Mouse (Mus musculus) kidney, adult 2 months (tissue): ENCODE measurements at regions not wholly inside any gene's neighbourhood (a gene's known extent, or its start where the extent isn't known, plus 50 kb on each side); places are given as distances from the start of the nearest gene placed in this dataset.

ENCODE experiments used
- CTCF ChIP-seq: fragments of 200-500 bp; conservative IDR thresholded peaks from 2 replicates; pipeline ENCODE4 v1.5.1; 2011; ENCODE audit warnings: low read depth, mild to moderate bottlenecking, control low read depth, low read length, moderate library complexity, mixed read lengths; ENCODE audit not compliant: insufficient read depth, insufficient read length
- POLR2A ChIP-seq: fragments of 200-500 bp; IDR thresholded peaks from one replicate; pipeline ENCODE4 v1.6.1; 2011; ENCODE audit warnings: low read depth, low read length, control low read depth

DNA sequence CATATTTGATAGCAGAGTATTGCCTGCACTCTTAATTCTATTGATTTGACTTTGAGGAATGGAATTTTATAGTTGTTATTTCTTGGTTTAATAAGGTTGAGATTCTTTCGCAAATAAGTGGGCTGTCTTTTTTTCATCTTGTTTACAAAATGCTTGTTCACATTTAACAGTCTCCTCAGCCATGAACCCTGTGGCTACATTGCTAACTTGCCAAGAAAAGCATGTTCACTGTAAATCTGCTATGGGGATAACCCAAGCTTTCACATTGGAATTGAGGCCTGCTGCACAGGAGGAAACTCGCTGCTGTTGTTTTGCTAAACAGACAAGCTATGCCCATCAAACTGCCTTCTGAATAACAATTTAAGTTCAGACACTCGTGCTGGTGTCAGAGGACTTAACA is 564.6 kb upstream of the Fam92a start:
- no peak for TF ChIP-seq CTCF
- TF ChIP-seq POLR2A, result no peak
